Mouse (Mus musculus): ENCODE results near the gene Zfp618.

- TF ChIP-seq CTCF (conservative IDR thresholded peaks at IDR 0.05; ENCODE audit: low read length) (no peak), POU5F1 (IDR thresholded peaks at IDR 0.05; ENCODE audit: borderline replicate concordance, low read length) (no peak)
These were observed 53.2 kb downstream of the Zfp618 start for GRCm38 (mm10) chr4:63018616-63019015.
